Mouse (Mus musculus) hindlimb bud, embryonic 11.5 days (tissue): ENCODE measurements around the gene Hspa1l.
"Not testable (repeated sequence)": the region's sequence is repeated elsewhere in the genome, so short reads cannot be mapped to it uniquely, and the experiment has no call there.

Source experiments
- DNase-seq: peaks from one replicate; pipeline ENCODE4 v3.0.0-alpha.2; 2012; ENCODE audit warnings: low read depth, low spot score; ENCODE audit errors: extremely low spot score

Gene Hspa1l

GRCm38 (mm10) chr17:34972069-34972749 lies at the start of gene Hspa1l, which contains the start of gene Hspa1a:
Hspa1l (plus strand) TSS chr17:34972703.
Hspa1a (minus strand) TSS chr17:34972156.
- not testable (repeated sequence) for DNase-seq

GRCm38 (mm10) chr17:34922939-34923338 lies 49.6 kb upstream of the Hspa1l start:
- DNase-seq, result no peak

GRCm38 (mm10) chr17:34924258-34924657 lies 48.2 kb upstream of the Hspa1l start:
- DNase-seq, result no peak

DNA sequence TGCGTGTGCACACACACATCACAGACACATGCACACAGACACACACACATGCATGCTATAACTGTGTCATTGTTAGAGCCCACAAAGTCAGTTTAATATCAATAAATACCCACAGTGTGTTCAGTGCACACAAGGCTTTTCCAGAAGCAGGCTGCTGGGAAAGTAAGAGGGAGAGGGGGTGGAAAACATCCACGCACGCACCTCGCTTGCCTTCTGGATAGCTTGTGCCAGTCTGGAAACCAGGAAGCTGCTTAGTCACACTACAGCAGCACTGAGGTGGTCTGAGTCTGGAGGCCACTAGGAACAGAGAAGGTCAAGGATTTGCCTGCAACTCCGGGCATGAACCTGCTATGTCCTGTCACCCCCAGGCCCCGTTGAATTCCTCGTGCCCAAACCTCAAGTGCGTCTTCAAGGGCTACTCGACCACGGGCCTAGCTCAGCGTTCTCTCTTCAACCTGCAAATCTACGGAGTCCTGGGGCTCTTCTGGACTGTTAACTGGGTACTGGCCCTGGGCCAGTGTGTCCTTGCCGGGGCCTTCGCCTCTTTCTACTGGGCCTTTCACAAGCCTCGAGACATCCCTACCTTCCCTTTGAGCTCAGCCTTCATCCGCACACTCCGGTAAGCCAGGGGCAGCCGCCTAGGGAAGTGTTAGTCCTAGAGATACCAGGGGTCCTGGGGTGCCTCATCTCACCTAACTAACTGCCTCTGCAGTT lies 45.0 kb upstream of the Hspa1l start:
- no peak for DNase-seq

DNA sequence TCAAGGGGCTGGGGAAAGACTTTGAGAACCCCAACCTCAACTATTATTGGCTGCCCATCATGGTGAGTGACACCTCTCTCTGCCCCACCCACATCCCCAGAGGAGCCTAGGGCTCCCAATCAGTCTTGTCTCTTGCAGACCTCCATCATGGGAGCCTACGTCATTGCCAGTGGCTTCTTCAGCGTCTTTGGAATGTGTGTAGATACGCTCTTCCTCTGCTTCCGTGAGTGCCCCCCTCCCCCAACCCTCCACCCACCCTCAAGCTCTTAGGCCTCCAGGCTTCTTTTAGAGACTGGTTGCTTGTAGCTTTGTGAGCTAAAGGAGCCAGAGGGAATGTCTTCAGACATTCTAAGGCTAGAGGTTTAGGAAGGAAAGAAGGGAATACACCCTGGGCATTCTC lies 43.7 kb upstream of the Hspa1l start:
- DNase-seq, result no peak

GRCm38 (mm10) chr17:34931061-34931734 lies 41.3 kb upstream of the Hspa1l start, which contains the start of gene Neu1:
Neu1 (plus strand) TSS chr17:34931253.
- DNase-seq, result peak; percentile 86

DNA sequence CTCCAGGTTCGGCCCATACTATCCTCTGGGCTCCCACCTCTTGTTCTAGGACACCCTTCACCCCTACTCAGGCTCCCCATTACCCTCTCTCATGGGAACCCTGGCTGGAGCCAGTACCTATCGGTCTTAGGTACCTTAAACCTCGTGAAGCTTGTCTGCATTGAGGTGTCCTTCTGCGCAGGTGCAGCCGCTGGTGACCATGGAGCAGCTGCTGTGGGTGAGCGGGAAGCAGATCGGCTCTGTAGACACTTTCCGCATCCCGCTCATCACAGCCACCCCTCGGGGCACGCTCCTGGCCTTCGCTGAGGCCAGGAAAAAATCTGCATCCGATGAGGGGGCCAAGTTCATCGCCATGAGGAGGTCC lies 40.8 kb upstream of the Hspa1l start:
- no peak for DNase-seq

GRCm38 (mm10) chr17:34932287-34932686 lies 40.2 kb upstream of the Hspa1l start:
- no peak for DNase-seq

DNA sequence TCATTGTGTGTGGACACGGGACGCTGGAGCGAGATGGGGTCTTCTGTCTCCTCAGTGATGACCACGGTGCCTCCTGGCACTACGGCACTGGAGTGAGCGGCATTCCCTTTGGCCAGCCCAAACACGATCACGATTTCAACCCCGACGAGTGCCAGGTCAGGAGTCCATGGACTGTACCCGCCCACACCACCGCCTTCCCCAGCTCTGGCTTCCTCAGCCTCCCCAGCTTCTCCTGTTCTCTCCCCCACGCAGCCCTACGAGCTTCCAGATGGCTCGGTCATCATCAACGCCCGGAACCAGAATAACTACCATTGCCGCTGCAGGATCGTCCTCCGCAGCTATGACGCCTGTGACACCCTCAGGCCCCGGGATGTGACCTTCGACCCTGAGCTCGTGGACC lies 38.5 kb upstream of the Hspa1l start:
- DNase-seq, result no peak

- DNase-seq, result no peak
These were observed 37.7 kb upstream of the Hspa1l start for GRCm38 (mm10) chr17:34934830-34935229.

- DNase-seq, result no peak
These were observed 34.5 kb upstream of the Hspa1l start for GRCm38 (mm10) chr17:34937960-34938505.

GRCm38 (mm10) chr17:34941344-34942041 lies 31.0 kb upstream of the Hspa1l start:
- no peak for DNase-seq

DNA sequence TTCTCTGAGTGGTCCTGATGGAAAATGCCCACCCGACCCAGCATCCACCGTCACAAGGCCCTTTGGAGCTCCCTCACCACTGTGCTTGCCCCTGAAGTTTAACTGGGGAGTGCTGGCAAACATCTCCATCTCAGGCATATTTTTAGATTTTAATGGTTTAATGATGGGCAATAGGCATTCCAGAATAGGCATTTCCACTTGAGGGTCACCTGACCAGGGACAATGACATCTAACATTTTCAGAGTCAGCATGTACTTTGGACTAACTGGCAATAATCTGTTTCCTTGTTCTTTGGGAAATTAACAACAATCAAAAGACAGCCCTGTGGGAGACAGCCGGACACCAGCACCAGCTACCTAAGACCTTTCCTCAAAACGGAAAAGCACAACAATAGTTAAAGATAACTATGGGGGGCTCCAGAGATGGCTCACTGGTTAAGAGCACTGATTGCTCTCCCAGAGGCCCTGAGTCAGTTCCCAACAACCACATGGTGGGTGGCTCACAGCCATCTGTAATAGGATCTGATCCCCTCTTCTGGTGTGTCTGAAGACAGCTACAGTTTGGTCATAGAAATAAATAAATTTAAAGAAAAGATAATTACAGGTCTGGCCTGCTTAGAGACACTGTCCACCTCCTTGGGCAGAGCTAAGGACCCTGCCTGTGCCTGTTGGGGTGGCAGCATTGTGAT lies 29.2 kb upstream of the Hspa1l start:
- no peak for DNase-seq

DNA sequence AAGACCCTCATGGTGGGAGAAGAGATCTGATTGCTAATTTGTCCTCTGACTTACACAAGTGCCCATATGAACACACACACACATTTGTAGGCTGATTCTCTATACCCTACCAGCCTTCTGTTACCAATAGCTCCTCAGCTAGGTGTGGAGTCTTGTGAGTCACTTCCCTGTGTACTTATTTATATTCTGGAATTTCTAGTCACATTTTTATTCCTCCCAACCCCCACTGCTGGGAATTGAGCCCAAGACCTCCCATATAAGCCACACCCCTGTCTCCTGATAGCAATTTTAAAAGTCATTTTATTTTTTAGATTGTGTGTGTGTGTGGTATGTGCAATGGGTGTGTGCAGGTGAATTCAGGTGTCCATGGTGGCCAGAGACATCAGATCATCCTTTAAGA lies 28.1 kb upstream of the Hspa1l start:
- no peak for DNase-seq

DNA sequence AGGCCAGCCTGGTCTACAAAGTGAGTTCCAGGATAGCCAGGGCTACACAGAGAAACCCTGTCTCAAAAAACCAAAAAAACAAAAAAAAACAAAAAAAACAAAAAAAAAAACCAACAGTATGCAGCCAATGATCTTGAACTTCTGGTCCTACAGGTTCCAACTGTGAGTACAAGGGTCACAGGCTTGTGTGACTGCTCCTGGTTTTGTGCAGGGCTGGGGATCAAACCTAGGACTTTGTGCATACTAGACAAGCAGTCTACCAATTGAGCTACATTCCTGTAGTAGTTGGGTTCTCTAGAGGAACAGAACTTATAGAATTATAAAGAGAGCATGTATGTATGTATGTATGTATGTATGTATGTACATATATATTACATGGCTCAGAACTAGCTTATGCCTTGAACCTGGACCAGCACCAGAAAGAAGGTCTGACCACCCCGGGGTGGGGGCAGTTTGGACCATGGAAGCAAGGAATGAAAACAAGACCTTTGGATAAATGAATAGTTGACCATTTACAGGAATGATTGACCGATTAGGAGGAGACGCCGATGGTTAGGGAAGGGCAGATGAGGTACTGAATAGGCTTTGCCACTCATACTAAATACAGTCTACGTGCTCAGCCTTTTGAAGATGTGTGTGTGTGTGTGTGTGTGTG lies 25.9 kb upstream of the Hspa1l start:
- no peak for DNase-seq

DNA sequence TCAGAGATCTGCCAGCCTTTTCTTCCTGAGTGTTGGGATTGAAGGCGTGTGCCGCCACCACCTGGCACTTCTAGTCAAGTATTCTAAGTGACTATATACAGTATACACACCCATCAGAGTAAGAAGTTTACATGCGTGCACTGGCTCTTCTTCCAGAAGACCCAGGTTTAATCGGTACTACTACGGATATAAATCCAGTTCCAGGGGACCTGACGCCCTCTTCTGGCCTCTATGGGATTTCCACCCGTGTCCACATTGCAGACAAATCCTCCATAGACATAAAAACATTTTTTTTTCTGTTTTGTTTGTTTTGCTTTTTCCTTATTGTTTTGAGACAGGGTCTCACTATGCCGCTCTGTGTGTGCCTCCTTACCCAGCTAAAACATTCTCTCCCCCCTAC lies 24.9 kb upstream of the Hspa1l start:
- no peak for DNase-seq

DNA sequence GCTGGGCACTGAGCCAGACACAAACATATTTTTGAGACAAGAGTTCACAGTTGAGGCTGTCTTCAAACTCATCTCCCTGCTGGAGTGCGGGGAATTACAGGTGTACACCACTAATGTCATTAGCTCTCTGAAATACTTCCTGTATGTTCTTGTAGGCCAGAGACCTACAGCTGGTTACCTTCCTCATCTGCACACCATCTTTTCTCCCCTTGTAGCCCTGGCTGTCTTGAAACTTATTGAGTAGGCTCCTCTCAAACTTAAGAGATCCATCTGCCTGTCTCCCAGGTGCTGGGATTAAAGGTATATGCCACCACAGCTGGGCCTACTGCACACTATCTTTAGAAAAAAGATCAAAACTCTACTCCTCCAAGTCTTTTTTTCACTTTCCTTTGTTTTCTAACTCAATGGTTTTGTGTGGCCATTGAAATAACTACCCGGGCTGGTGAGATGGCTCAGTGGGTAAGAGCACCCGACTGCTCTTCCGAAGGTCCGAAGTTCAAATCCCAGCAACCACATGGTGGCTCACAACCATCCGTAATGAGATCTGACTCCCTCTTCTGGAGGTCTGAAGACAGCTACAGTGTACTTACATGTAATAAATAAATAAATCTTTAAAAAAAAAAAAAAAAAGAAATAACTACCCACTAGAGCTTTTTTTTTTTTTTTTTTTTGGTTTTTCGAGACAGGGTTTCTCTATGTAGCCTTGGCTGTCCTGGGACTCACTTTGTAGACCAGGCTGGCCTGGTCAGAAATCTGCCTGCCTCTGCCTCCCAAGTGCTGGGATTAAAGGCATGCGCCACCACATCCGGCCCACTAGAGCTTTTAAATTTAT lies 23.6 kb upstream of the Hspa1l start:
- not testable (repeated sequence) for DNase-seq

GRCm38 (mm10) chr17:34949553-34949969 lies 22.9 kb upstream of the Hspa1l start:
- DNase-seq, result no peak
